Mouse (Mus musculus) WW6 (cell line): ENCODE data around the gene Mybph.

Experiments
- DNase-seq: peaks from one replicate; pipeline ENCODE4 v3.0.0-alpha.2; 2013; ENCODE audit warnings: low read depth, low spot score

Mybph gene

GRCm38 (mm10) chr1:134193126-134193525 lies at the start of gene Mybph:
TSS of gene Mybph (plus strand) at chr1:134193448.
- no peak for DNase-seq

GRCm38 (mm10) chr1:134146066-134146465 lies 47.2 kb upstream of the Mybph start:
- no peak for DNase-seq

- no peak for DNase-seq
These were observed 43.2 kb upstream of the Mybph start for GRCm38 (mm10) chr1:134150076-134150475.

- DNase-seq = no peak
These were observed 42.5 kb upstream of the Mybph start for GRCm38 (mm10) chr1:134150745-134151144.

GRCm38 (mm10) chr1:134151655-134152412 lies 41.4 kb upstream of the Mybph start:
- peak; percentile 71 for DNase-seq

GRCm38 (mm10) chr1:134152626-134153590 lies 40.3 kb upstream of the Mybph start:
- no peak for DNase-seq

- DNase-seq = no peak
These were observed 39.1 kb upstream of the Mybph start for GRCm38 (mm10) chr1:134154121-134154520.

GRCm38 (mm10) chr1:134154655-134155054 lies 38.6 kb upstream of the Mybph start:
- DNase-seq = no peak

- DNase-seq = no peak
These were observed 32.8 kb upstream of the Mybph start for GRCm38 (mm10) chr1:134160404-134160803.

GRCm38 (mm10) chr1:134161399-134161798 lies 31.8 kb upstream of the Mybph start:
- no peak for DNase-seq

- DNase-seq = no peak
These were observed 30.6 kb upstream of the Mybph start for GRCm38 (mm10) chr1:134162510-134163225.

- no peak for DNase-seq
These were observed 29.8 kb upstream of the Mybph start for GRCm38 (mm10) chr1:134163476-134163875.

- DNase-seq = no peak
These were observed 28.8 kb upstream of the Mybph start for GRCm38 (mm10) chr1:134164454-134164853.

GRCm38 (mm10) chr1:134166547-134166946 lies 26.7 kb upstream of the Mybph start:
- DNase-seq = no peak

GRCm38 (mm10) chr1:134167416-134168305 lies 25.6 kb upstream of the Mybph start:
- DNase-seq = no peak

- no peak for DNase-seq
These were observed 24.7 kb upstream of the Mybph start for GRCm38 (mm10) chr1:134168567-134168966.

GRCm38 (mm10) chr1:134168985-134169697 lies 24.1 kb upstream of the Mybph start:
- no peak for DNase-seq

GRCm38 (mm10) chr1:134173081-134173480 lies 20.2 kb upstream of the Mybph start:
- DNase-seq = no peak

GRCm38 (mm10) chr1:134177976-134178375 lies 15.3 kb upstream of the Mybph start:
- DNase-seq = no peak

GRCm38 (mm10) chr1:134182025-134182424 lies 11.2 kb upstream of the Mybph start, which contains the start of gene Chil1:
TSS of gene Chil1 (plus strand) at chr1:134182176.
- DNase-seq = no peak
